Mouse (Mus musculus) hematopoietic stem cell, adult 5-6 weeks (primary cell): ENCODE results near the gene Slc2a1. TPM values are rescaled to one million over a fixed set of nuclear protein-coding genes. Genes with fewer than 3 reads are reported as not detected.

Experiments used
- ATAC-seq, 2 experiments: fragments of 125-278 bp in 1 of 2; replicated peaks in 1 of 2; 2 replicates each; pipeline ENCODE4 v1.8.0; 2016 to 2017; ENCODE audit warnings: inconsistent platforms in 2 of 2, mild to moderate bottlenecking in 2 of 2, moderate number of reproducible peaks in 2 of 2, low read depth in 1 of 2, moderate TSS enrichment in 1 of 2; ENCODE audit not compliant: low FRiP score in 2 of 2, poor library complexity in 2 of 2, severe bottlenecking in 2 of 2, insufficient read depth in 1 of 2, low TSS enrichment in 1 of 2
- total RNA-seq: library from RNA; stranded (forward); fragments of 172-1452, 232-1000 nt; gene quantifications from 2 replicates; pipeline ENCODE4 v1.2.3, GENCODE M21; 2017

Slc2a1 gene
- total RNA-seq, 1 experiment from 2014 or later: 12.4 TPM

- no peak for ATAC-seq
Measured at GRCm38 (mm10) chr4:119093890-119094289, 14.6 kb upstream of the Slc2a1 start.

GRCm38 (mm10) chr4:119094987-119095386, 13.5 kb upstream of the Slc2a1 start:
- ATAC-seq: no peak

- ATAC-seq: no peak
Measured at GRCm38 (mm10) chr4:119096401-119096800, 12.1 kb upstream of the Slc2a1 start.

- no peak for ATAC-seq
Measured at GRCm38 (mm10) chr4:119097421-119097820, 11.1 kb upstream of the Slc2a1 start.

- no peak for ATAC-seq
Measured at GRCm38 (mm10) chr4:119098216-119099210, 10.0 kb upstream of the Slc2a1 start.

- ATAC-seq: no peak
Measured at GRCm38 (mm10) chr4:119101392-119101791, 7.1 kb upstream of the Slc2a1 start.

- ATAC-seq: no peak
Measured at GRCm38 (mm10) chr4:119102350-119103126, 6.0 kb upstream of the Slc2a1 start.

- ATAC-seq: no peak
Measured at GRCm38 (mm10) chr4:119104847-119105246, 3.7 kb upstream of the Slc2a1 start.

- peak; percentile 62 to 68 for ATAC-seq
Measured at GRCm38 (mm10) chr4:119105704-119106103, 2.8 kb upstream of the Slc2a1 start.

- ATAC-seq: no peak
Measured at GRCm38 (mm10) chr4:119107867-119108266, 644 bp upstream of the Slc2a1 start.

GRCm38 (mm10) chr4:119109640-119110039, 1.1 kb downstream of the Slc2a1 start:
- no peak for ATAC-seq

- ATAC-seq: no peak
Measured at GRCm38 (mm10) chr4:119110512-119110911, 2.0 kb downstream of the Slc2a1 start.

- ATAC-seq: no peak
Measured at GRCm38 (mm10) chr4:119111410-119111809, 2.9 kb downstream of the Slc2a1 start.

GRCm38 (mm10) chr4:119112256-119112885, 3.9 kb downstream of the Slc2a1 start:
- no peak for ATAC-seq

GRCm38 (mm10) chr4:119115611-119116070, 7.1 kb downstream of the Slc2a1 start:
- peak; percentile 65 to 74 for ATAC-seq

- no peak for ATAC-seq
Measured at GRCm38 (mm10) chr4:119116336-119116735, 7.8 kb downstream of the Slc2a1 start.

GRCm38 (mm10) chr4:119117571-119117970, 9.1 kb downstream of the Slc2a1 start:
- ATAC-seq: no peak
